Mouse (Mus musculus) midbrain, postnatal 0 days (tissue): ENCODE results near the gene Cmtr2. TPM values are rescaled to one million over a fixed set of nuclear protein-coding genes. Genes with fewer than 3 reads are reported as not detected.
A peak's percentile ranks its signal among the peaks of the same experiment; 100 is the strongest.

Source experiments
- ATAC-seq: fragments of 200-750 bp; cut with Nextera tagmentation; 2 replicates; pipeline ENCODE4 v1.8.0; 2017; ENCODE audit warnings: moderate number of reproducible peaks, mild to moderate bottlenecking, moderate TSS enrichment, moderate library complexity; ENCODE audit not compliant: low FRiP score
- DNase-seq: peaks from one replicate; pipeline ENCODE4 v3.0.0-alpha.2; 2015; ENCODE audit warnings: low spot score
- H3K27ac ChIP-seq: fragments of 300-500 bp; sonication (generic); 2 replicates; pipeline ENCODE4 v1.5.1; 2014; ENCODE audit warnings: low read depth, mild to moderate bottlenecking, low read length, mixed read lengths
- H3K27me3 ChIP-seq: fragments of 300-500 bp; sonication (generic); 2 replicates; pipeline ENCODE4 v1.6.1; 2014; ENCODE audit warnings: low read length, control low read depth, mixed read lengths; ENCODE audit not compliant: insufficient read depth
- H3K36me3 ChIP-seq: fragments of 300-500 bp; sonication (generic); 2 replicates; pipeline ENCODE4 v1.6.1; 2014; ENCODE audit warnings: low read length, control low read depth, mixed read lengths; ENCODE audit not compliant: insufficient read depth
- H3K4me1 ChIP-seq: fragments of 300-500 bp; sonication (generic); 2 replicates; pipeline ENCODE4 v1.6.1; 2014; ENCODE audit warnings: mild to moderate bottlenecking, control low read depth, antibody characterized with exemption, low read length, mixed read lengths; ENCODE audit not compliant: insufficient read depth
- H3K4me2 ChIP-seq: fragments of 300-500 bp; sonication (generic); 2 replicates; pipeline ENCODE4 v1.6.1; 2014; ENCODE audit warnings: low read depth, mild to moderate bottlenecking, low read length, mixed read lengths; ENCODE audit not compliant: poor library complexity, severe bottlenecking
- H3K4me3 ChIP-seq: fragments of 300-500 bp; sonication (generic); 2 replicates; pipeline ENCODE4 v1.5.1; 2014; ENCODE audit warnings: low read depth, mild to moderate bottlenecking, low read length, moderate library complexity
- H3K9ac ChIP-seq: fragments of 300-500 bp; sonication (generic); replicated peaks from 2 replicates; pipeline ENCODE4 v1.6.1; 2014; ENCODE audit warnings: mild to moderate bottlenecking, low read length, moderate library complexity, mixed read lengths; ENCODE audit not compliant: poor library complexity, severe bottlenecking
- H3K9me3 ChIP-seq: fragments of 300-500 bp; sonication (generic); 2 replicates; pipeline ENCODE4 v1.6.1; 2016; ENCODE audit warnings: low read length, control low read depth
- CTCF ChIP-seq: IDR thresholded peaks from 2 replicates; pipeline ENCODE4 v1.5.1; 2016; ENCODE audit warnings: antibody characterized with exemption, mild to moderate bottlenecking
- WGBS: fragments of 180-500 bp; shearing (Covaris S2); extraction: QIAGEN DNeasy Blood & Tissue Kit; methylation state at CpG from one replicate; pipeline ENCODE4 v1.1.7; 2014; 5-methylcytosine and 5-hydroxymethylcytosine counted together
- polyA plus RNA-seq: library from polyadenylated mRNA; unstranded; fragments of >200 nt; fragmentation: Nextera tagmentation; extraction: Ambion mirVana; gene quantifications from 2 replicates; pipeline ENCODE4 v1.2.1, GENCODE M21; 2015
- total RNA-seq: library from RNA; depleted of rRNA; stranded (reverse); fragments of >200 nt; gene quantifications from 2 replicates; pipeline ENCODE4 v1.2.3, GENCODE M21; 2014; rRNA removed

Gene Cmtr2
- total and polyA plus RNA-seq, 2 experiments from 2014 or later = 7.4 to 19.1 TPM

GRCm38 (mm10) chr8:110267268-110267667 lies 51.8 kb downstream of the Cmtr2 start:
- H3K4me2 ChIP-seq = peak overlapping the region; percentile 49
- H3K4me3 ChIP-seq = peak overlapping the region; percentile 19; the same call in 1 of the 2 replicates
- WGBS = 16% methylated on average over 12 of the region's 12 CpGs
- H3K9ac ChIP-seq = no peak overlapping the region
- no peaks in the 10 kb centered on the region for H3K36me3 ChIP-seq
- no peak for TF ChIP-seq CTCF
- no peaks in the 10 kb centered on the region for H3K4me1 ChIP-seq
- H3K27ac ChIP-seq = no peak overlapping the region
- H3K9me3 ChIP-seq = no peaks in the 10 kb centered on the region
- no peaks in the 10 kb centered on the region for H3K27me3 ChIP-seq
- ATAC-seq (no peak), DNase-seq (no peak)

DNA sequence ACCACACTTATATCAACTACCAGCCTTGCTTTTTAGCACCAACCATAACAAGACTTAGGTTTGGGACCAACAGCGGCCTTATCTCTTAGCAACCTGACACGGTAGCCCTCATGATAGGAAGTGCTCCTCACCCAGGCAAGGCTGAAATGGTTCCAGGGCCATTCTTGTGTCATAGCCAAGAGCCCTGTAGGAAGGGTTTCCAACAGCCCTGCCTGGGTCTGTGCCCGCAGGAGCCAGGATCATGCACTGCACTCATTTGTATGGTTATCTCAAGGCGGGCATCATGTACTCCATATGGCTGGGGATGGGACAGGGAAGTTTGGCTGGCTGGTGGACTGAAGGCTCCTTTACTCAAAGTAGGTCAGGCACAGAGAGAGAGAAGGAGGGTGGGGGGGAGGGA lies 55.2 kb downstream of the Cmtr2 start:
- no peaks in the 10 kb centered on the region for H3K27me3 ChIP-seq
- no peak for ATAC-seq
- H3K27ac ChIP-seq = no peak overlapping the region
- no peaks in the 10 kb centered on the region for H3K4me1 ChIP-seq
- TF ChIP-seq CTCF = no peak
- no peaks in the 10 kb centered on the region for H3K36me3 ChIP-seq
- H3K4me3 ChIP-seq = no peak overlapping the region
- H3K4me2 ChIP-seq = no peak overlapping the region
- no peaks in the 10 kb centered on the region for H3K9me3 ChIP-seq
- WGBS = 91% methylated on average over 4 of the region's 4 CpGs
- no peak overlapping the region for H3K9ac ChIP-seq
- DNase-seq = no peak

DNA sequence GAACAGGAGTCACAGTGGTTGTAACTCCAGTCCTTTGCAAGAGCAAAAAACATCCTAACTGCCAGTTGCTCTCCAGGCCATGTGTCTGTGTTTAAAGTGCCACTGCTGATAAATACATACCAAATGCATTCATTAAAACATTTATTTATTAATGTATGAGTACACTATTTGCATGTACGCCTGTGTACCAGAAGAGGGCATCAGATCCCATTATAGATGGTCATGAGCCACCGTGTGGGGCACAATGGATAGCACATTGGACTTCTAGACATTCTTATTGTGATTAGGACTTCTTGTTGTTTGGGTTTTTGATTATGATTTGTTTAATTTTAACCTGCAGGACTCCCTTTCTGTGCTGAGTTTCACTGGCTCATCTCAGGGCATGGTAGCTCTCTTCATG lies 57.9 kb downstream of the Cmtr2 start:
- no peaks in the 10 kb centered on the region for H3K36me3 ChIP-seq
- H3K4me2 ChIP-seq = no peak overlapping the region
- peak; percentile 54 for TF ChIP-seq CTCF
- DNase-seq (no peak), ATAC-seq (no peak)
- WGBS = 66% methylated on average over 2 of the region's 2 CpGs
- no peaks in the 10 kb centered on the region for H3K27me3 ChIP-seq
- no peaks in the 10 kb centered on the region for H3K4me1 ChIP-seq
- no peak overlapping the region for H3K9ac ChIP-seq
- no peak overlapping the region for H3K27ac ChIP-seq
- no peak overlapping the region for H3K4me3 ChIP-seq
- no peaks in the 10 kb centered on the region for H3K9me3 ChIP-seq

Other genes starting within 250 kb of the Cmtr2 start
- gene Tat, start 225.2 kb upstream of the Cmtr2 start, total RNA-seq = not detected in 2 replicates
- 0.14 and 0.15 TPM in 2 replicates for gene Tat, start 225.2 kb upstream of the Cmtr2 start, polyA plus RNA-seq
- gene Chst4, start 175.9 kb upstream of the Cmtr2 start, total RNA-seq = not detected in 2 replicates
- gene Chst4, start 175.9 kb upstream of the Cmtr2 start, polyA plus RNA-seq = not detected in 2 replicates
- 13.6 and 15.7 TPM in 2 replicates for gene Zfp612, start 135.9 kb upstream of the Cmtr2 start, total RNA-seq
- 16.5 and 16.7 TPM in 2 replicates for gene Zfp612, start 135.9 kb upstream of the Cmtr2 start, polyA plus RNA-seq
- not detected in 2 replicates for gene Gm21964, start 114.5 kb upstream of the Cmtr2 start, total RNA-seq
- not detected in 2 replicates for gene Gm21964, start 114.5 kb upstream of the Cmtr2 start, polyA plus RNA-seq
- not detected in 2 replicates for gene Gm17720, start 112.9 kb upstream of the Cmtr2 start, total RNA-seq
- gene Gm17720, start 112.9 kb upstream of the Cmtr2 start, polyA plus RNA-seq = not detected in 2 replicates
- 105 and 126 TPM in 2 replicates for gene Calb2, start 47.5 kb upstream of the Cmtr2 start, total RNA-seq
- gene Calb2, start 47.5 kb upstream of the Cmtr2 start, polyA plus RNA-seq = 295 and 359 TPM in 2 replicates
- 0.52 and 0.88 TPM in 2 replicates for gene Hydin, start 51.3 kb downstream of the Cmtr2 start, total RNA-seq
- gene Hydin, start 51.3 kb downstream of the Cmtr2 start, polyA plus RNA-seq = 0.37 and 0.49 TPM in 2 replicates